Mouse (Mus musculus) bone marrow macrophage, adult 2 months (primary cell): ENCODE results near the gene Lepr.

Source experiments
- CTCF ChIP-seq: IDR thresholded peaks from 2 replicates; pipeline ENCODE4 v1.5.1; 2012; ENCODE audit warnings: low read depth, mild to moderate bottlenecking, low read length, moderate library complexity
- POLR2A ChIP-seq: IDR thresholded peaks from 2 replicates; pipeline ENCODE4 v1.6.1; 2012; ENCODE audit warnings: mild to moderate bottlenecking, low read depth, low read length, borderline replicate concordance

DNA sequence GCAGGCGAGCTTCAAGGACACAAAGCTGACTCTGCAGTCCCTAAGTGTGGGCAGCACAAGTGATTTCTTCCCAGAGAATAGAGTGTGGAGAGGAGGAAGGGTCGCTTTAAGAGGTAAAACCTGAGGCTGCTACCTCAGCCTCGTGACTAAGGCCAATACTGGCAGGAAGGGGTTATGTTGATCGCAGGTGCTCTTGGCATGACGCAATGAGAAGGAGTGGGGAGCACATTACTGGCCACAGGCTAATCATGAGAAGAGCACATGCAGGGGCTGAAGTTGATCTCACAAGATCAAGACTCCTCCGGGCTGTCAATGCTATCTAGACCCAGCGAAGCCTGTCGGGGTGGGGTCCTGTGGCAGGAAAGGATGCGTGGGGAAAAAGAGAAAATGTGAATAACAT lies 11.9 kb upstream of the Lepr start:
- TF ChIP-seq CTCF (no peak), POLR2A (no peak)
